Mouse (Mus musculus): ENCODE measurements around the gene Arnt2. TPM values are rescaled to one million over a fixed set of nuclear protein-coding genes. Genes with fewer than 3 reads are reported as not detected.
A peak's percentile ranks its signal among the peaks of the same experiment; 100 is the strongest.

Arnt2 gene
- polyA plus RNA-seq, 1 experiment from 2014 or later, result 0.15 TPM

- ATAC-seq (ENCODE audit: insufficient read depth), result no peak
- Histone ChIP-seq H3K27me3 (no peaks in the 10 kb centered on the region), H3K9me3 (replicated peaks) (no peaks in the 10 kb centered on the region), H3K4me1 (replicated peaks) (no peaks in the 10 kb centered on the region), H3K4me2 (no peak overlapping the region), H3K4me3 (replicated peaks) (no peak overlapping the region), H3K36me3 (replicated peaks) (no peaks in the 10 kb centered on the region), H3K9ac (no peak overlapping the region), H3K27ac (replicated peaks) (no peak overlapping the region)
- WGBS (ENCODE audit: insufficient replicate concordance), result 62% methylated on average over 7 of the region's 7 CpGs
Observed at GRCm38 (mm10) chr7:84424670-84425385, 14.9 kb upstream of the Arnt2 start.

GRCm38 (mm10) chr7:84421753-84422152 lies 11.8 kb upstream of the Arnt2 start:
- Histone ChIP-seq H3K4me3 (replicated peaks) (no peak overlapping the region), H3K4me2 (no peak overlapping the region), H3K36me3 (replicated peaks) (no peaks in the 10 kb centered on the region), H3K27me3 (no peaks in the 10 kb centered on the region), H3K4me1 (replicated peaks) (no peaks in the 10 kb centered on the region), H3K9ac (no peak overlapping the region), H3K27ac (replicated peaks) (no peak overlapping the region), H3K9me3 (replicated peaks) (no peaks in the 10 kb centered on the region)
- ATAC-seq (ENCODE audit: insufficient read depth), result no peak

- ATAC-seq (ENCODE audit: insufficient read depth), result no peak
Observed at GRCm38 (mm10) chr7:84421291-84421665, 11.3 kb upstream of the Arnt2 start.

GRCm38 (mm10) chr7:84420581-84421290 lies 10.8 kb upstream of the Arnt2 start:
- Histone ChIP-seq H3K9ac (no peak overlapping the region), H3K4me3 (replicated peaks) (no peak overlapping the region), H3K27ac (replicated peaks) (no peak overlapping the region), H3K27me3 (no peaks in the 10 kb centered on the region), H3K4me1 (replicated peaks) (no peaks in the 10 kb centered on the region), H3K4me2 (no peak overlapping the region), H3K36me3 (replicated peaks) (no peaks in the 10 kb centered on the region), H3K9me3 (replicated peaks) (no peaks in the 10 kb centered on the region)
- WGBS (ENCODE audit: insufficient replicate concordance), result 43% methylated on average over 3 of the region's 3 CpGs
- no peak for ATAC-seq (ENCODE audit: insufficient read depth)

More at GRCm38 (mm10) chr7:84421291-84421665, 11.3 kb upstream of the Arnt2 start:
- no peak overlapping the region for H3K9ac ChIP-seq
- H3K9me3 ChIP-seq (replicated peaks), result no peaks in the 10 kb centered on the region
- H3K4me2 ChIP-seq, result no peak overlapping the region
- no peaks in the 10 kb centered on the region for H3K27me3 ChIP-seq
- H3K27ac ChIP-seq (replicated peaks), result no peak overlapping the region
- H3K36me3 ChIP-seq (replicated peaks), result no peaks in the 10 kb centered on the region
- no peaks in the 10 kb centered on the region for H3K4me1 ChIP-seq (replicated peaks)
- H3K4me3 ChIP-seq (replicated peaks), result no peak overlapping the region

- H3K4me3 ChIP-seq (replicated peaks), result no peak overlapping the region
- no peaks in the 10 kb centered on the region for H3K9me3 ChIP-seq (replicated peaks)
- no peak for ATAC-seq (ENCODE audit: insufficient read depth)
- H3K9ac ChIP-seq, result no peak overlapping the region
- H3K36me3 ChIP-seq (replicated peaks), result no peaks in the 10 kb centered on the region
- 0 out of 2 replicates have a peak, but pooled peaks cover 1% of the 10 kb centered on the region for H3K27me3 ChIP-seq
- H3K27ac ChIP-seq (replicated peaks), result no peak overlapping the region
- H3K4me1 ChIP-seq (replicated peaks), result no peaks in the 10 kb centered on the region
- no peak overlapping the region for H3K4me2 ChIP-seq
Observed at GRCm38 (mm10) chr7:84417441-84417840, 7.5 kb upstream of the Arnt2 start.

GRCm38 (mm10) chr7:84412570-84412969 lies 2.6 kb upstream of the Arnt2 start:
- Histone ChIP-seq H3K4me3 (replicated peaks) (no peak overlapping the region), H3K9ac (no peak overlapping the region), H3K4me1 (replicated peaks) (0 out of 2 replicates have a peak, but pooled peaks cover 2% of the 10 kb centered on the region), H3K9me3 (replicated peaks) (no peaks in the 10 kb centered on the region), H3K27ac (replicated peaks) (no peak overlapping the region), H3K36me3 (replicated peaks) (no peaks in the 10 kb centered on the region), H3K4me2 (no peak overlapping the region), H3K27me3 (peaks cover 36% of the 10 kb centered on the region)
- WGBS (ENCODE audit: insufficient replicate concordance), result 60% methylated on average over 8 of the region's 8 CpGs
- no peak for ATAC-seq (ENCODE audit: insufficient read depth)

- Histone ChIP-seq H3K4me1 (replicated peaks) (0 out of 2 replicates have a peak, but pooled peaks cover 2% of the 10 kb centered on the region), H3K27me3 (peaks cover 36% of the 10 kb centered on the region), H3K9me3 (replicated peaks) (no peaks in the 10 kb centered on the region), H3K4me2 (peak overlapping the region; percentile 57), H3K27ac (replicated peaks) (no peak overlapping the region), H3K4me3 (replicated peaks) (peak overlapping the region; percentile 42), H3K9ac (no peak overlapping the region), H3K36me3 (replicated peaks) (no peaks in the 10 kb centered on the region)
- ATAC-seq (ENCODE audit: insufficient read depth), result no peak
- 5% methylated on average over 39 of the region's 39 CpGs for WGBS (ENCODE audit: insufficient replicate concordance)
Observed at GRCm38 (mm10) chr7:84409241-84409895, 608 bp downstream of the Arnt2 start.

- ATAC-seq (ENCODE audit: insufficient read depth), result no peak
- H3K4me1 ChIP-seq (replicated peaks), result 0 out of 2 replicates have a peak, but pooled peaks cover 2% of the 10 kb centered on the region
- peaks cover 36% of the 10 kb centered on the region for H3K27me3 ChIP-seq
- 50% methylated on average over 5 of the region's 5 CpGs for WGBS (ENCODE audit: insufficient replicate concordance)
- H3K4me3 ChIP-seq (replicated peaks), result no peak overlapping the region
- H3K27ac ChIP-seq (replicated peaks), result no peak overlapping the region
- H3K9ac ChIP-seq, result no peak overlapping the region
- no peak overlapping the region for H3K4me2 ChIP-seq
- no peaks in the 10 kb centered on the region for H3K36me3 ChIP-seq (replicated peaks)
- H3K9me3 ChIP-seq (replicated peaks), result no peaks in the 10 kb centered on the region
Observed at GRCm38 (mm10) chr7:84408282-84408681, 1.7 kb downstream of the Arnt2 start.

- H3K4me1 ChIP-seq (replicated peaks), result no peaks in the 10 kb centered on the region
- H3K36me3 ChIP-seq (replicated peaks), result no peaks in the 10 kb centered on the region
- H3K4me3 ChIP-seq (replicated peaks), result no peak overlapping the region
- WGBS (ENCODE audit: insufficient replicate concordance), result 48% methylated on average over 5 of the region's 5 CpGs
- no peak overlapping the region for H3K4me2 ChIP-seq
- H3K9ac ChIP-seq, result no peak overlapping the region
- ATAC-seq (ENCODE audit: insufficient read depth), result no peak
- no peak overlapping the region for H3K27ac ChIP-seq (replicated peaks)
- peaks cover 2% of the 10 kb centered on the region for H3K27me3 ChIP-seq
- H3K9me3 ChIP-seq (replicated peaks), result no peaks in the 10 kb centered on the region
Observed at GRCm38 (mm10) chr7:84403371-84403770, 6.6 kb downstream of the Arnt2 start.

GRCm38 (mm10) chr7:84401641-84402455 lies 8.1 kb downstream of the Arnt2 start:
- ATAC-seq (ENCODE audit: insufficient read depth), result no peak

GRCm38 (mm10) chr7:84397320-84397719 lies 12.7 kb downstream of the Arnt2 start:
- Histone ChIP-seq H3K4me1 (replicated peaks) (no peaks in the 10 kb centered on the region), H3K4me2 (no peak overlapping the region), H3K9ac (no peak overlapping the region), H3K27me3 (no peaks in the 10 kb centered on the region), H3K9me3 (replicated peaks) (no peaks in the 10 kb centered on the region), H3K36me3 (replicated peaks) (no peaks in the 10 kb centered on the region), H3K4me3 (replicated peaks) (no peak overlapping the region), H3K27ac (replicated peaks) (no peak overlapping the region)
- no peak for ATAC-seq (ENCODE audit: insufficient read depth)
- 47% methylated on average over 1 of the region's 1 CpGs for WGBS (ENCODE audit: insufficient replicate concordance)

More at GRCm38 (mm10) chr7:84401641-84402455, 8.1 kb downstream of the Arnt2 start:
- Histone ChIP-seq H3K27ac (replicated peaks) (no peak overlapping the region), H3K9me3 (replicated peaks) (no peaks in the 10 kb centered on the region), H3K9ac (no peak overlapping the region), H3K4me1 (replicated peaks) (no peaks in the 10 kb centered on the region), H3K36me3 (replicated peaks) (no peaks in the 10 kb centered on the region), H3K4me3 (replicated peaks) (no peak overlapping the region), H3K4me2 (no peak overlapping the region), H3K27me3 (no peaks in the 10 kb centered on the region)
- WGBS (ENCODE audit: insufficient replicate concordance), result 47% methylated on average over 9 of the region's 9 CpGs
